Mouse (Mus musculus): ENCODE results near the gene Gm42372.

The Gm42372 gene

DNA sequence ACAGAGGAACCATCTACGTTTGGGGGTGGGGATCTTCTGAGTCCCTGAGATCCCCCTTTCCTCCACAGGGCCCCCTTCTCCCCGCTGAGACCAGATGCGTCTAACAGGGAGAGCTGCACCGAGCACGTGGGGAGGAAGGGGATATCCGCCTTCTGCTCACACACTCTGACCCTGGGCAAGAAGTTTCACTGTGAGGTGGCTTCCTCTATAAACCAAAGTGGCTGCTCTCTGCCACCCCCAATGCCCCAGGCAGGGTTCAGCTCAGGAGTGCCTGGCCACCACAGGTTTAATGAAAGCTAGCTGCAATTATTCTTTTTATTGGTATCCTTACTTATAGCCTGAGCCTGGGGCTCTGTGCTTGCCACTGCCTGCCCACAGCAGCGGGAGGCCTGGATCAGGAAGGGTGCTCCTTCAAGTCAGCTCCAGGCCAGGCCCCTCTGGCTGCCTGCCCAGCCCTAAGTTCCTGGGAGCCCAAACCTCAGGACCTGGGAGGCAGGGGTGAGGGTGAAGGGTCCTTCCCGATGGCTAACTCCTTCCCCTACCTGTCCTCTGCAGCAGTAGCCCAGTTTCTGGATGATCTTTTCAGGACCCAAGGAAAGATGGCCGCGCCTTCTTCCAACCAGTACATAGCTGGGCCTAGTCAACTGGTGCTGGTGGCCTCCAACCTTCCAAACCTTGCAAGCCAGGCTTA, 42.1 kb downstream of the Gm42372 start:
- in situ Hi-C loops (cut with MboI; ENCODE audit: low pct_unique_long_range_greater_than_20kb in 1 of 2, low sequenced_read_pairs in 2 of 2, unreplicated experiment in 1 of 2): no loop called here

DNA sequence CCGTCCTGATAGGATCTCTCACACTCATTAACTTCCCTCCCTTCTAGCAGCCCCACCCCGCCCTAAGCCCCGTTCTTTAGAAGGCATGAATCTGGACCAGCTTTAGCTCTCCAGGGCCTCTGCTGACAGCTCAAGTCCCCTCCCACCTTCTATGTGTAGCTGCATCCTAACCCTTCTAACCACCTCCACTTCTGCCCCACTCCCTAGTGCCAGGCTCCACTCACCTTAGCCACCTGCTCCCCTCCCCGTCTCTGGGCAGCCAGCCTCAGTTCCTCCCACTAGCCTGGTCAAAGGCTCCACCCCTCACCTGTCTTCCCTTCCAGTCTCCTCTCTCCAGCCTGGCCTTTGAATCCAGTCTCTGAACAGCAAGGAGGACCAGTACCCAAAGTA, 42.6 kb downstream of the Gm42372 start:
- in situ Hi-C loops (cut with MboI; ENCODE audit: low pct_unique_long_range_greater_than_20kb in 1 of 2, low sequenced_read_pairs in 2 of 2, unreplicated experiment in 1 of 2): no loop called here

DNA sequence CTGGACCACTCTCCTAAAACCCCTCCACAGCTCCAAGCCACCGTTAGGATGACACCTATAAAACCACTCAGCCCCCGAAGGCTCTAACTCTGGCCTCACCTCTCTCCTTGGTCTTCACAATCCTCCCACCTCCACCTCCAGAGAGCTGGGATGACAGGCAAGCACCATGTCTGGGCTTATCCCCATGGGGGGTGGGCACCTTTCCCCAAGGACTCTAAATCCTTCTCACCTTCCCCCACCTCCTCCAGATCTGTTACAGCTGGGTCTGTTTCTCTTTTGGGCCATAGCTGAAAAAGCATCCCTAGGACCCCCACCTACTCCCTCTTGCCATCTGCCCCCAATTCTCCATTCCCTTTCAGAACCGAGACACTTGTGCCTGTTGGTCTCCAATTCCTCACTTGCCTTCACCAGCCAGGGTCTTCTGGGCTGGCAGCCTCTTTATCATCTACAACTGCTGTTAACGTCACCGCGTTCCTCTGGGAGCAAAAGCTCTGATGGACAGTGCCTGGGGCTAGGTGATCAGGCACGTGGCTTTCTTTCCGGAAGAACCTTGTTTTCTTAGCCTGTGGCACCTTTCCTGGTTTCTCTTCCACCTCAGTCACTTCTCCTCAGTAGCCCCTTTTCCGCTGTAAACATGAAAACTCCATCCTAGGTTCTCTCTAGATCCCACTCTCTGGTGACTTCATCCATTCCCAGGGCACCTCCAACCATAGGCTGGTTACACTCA, 43.2 kb downstream of the Gm42372 start:
- in situ Hi-C loops (cut with MboI; ENCODE audit: low pct_unique_long_range_greater_than_20kb in 1 of 2, low sequenced_read_pairs in 2 of 2, unreplicated experiment in 1 of 2): no loop called here

DNA sequence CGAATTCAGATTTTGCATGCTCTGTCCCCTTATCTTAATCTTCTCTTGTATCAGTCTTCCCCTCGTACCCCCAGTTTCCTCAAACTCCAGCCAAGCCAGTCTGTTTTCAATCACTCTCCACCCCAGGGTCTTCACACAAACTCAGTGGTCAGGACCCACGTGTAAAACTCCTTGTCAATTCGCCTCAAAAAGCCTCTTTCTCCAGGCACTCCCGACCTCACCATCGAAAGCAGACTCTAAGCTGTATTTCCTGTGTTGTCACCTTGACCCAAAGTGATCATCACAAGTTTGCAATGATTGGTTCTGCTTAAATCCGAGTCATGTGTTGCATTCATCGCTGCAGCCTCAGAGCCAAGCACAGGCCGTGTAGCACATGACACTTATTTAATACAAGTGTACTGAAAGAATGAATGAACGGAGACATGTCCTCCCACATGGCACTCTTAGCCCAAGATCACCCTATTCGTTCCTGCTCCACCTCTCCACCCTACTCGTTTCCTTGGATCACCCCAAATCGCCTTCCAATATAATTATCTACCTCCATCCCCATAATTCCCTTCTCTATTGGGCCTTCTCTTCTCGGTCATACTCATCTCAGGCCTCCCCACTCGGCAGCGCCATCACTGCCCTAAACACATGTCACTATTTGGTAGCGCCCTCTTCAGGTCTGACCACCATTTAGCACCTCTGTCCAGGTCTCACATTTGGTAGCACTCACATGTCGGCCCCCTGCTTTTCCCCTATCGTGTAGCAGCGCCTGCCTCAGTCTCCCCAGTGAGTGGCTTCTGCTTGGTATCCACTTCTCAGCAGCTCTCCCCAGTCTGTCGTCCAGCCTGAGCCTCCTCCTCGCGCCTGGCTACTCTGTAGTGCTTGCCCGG, 44.1 kb downstream of the Gm42372 start:
- in situ Hi-C loops (cut with MboI; ENCODE audit: low pct_unique_long_range_greater_than_20kb in 1 of 2, low sequenced_read_pairs in 2 of 2, unreplicated experiment in 1 of 2): no loop called here

GRCm38 (mm10) chr7:17027588-17028343, 44.9 kb downstream of the Gm42372 start, which contains the start of gene Ppp5c:
Ppp5c (minus strand) TSS chr7:17027924.
- in situ Hi-C loops (cut with MboI; ENCODE audit: low pct_unique_long_range_greater_than_20kb in 1 of 2, low sequenced_read_pairs in 2 of 2, unreplicated experiment in 1 of 2): no loop called here

DNA sequence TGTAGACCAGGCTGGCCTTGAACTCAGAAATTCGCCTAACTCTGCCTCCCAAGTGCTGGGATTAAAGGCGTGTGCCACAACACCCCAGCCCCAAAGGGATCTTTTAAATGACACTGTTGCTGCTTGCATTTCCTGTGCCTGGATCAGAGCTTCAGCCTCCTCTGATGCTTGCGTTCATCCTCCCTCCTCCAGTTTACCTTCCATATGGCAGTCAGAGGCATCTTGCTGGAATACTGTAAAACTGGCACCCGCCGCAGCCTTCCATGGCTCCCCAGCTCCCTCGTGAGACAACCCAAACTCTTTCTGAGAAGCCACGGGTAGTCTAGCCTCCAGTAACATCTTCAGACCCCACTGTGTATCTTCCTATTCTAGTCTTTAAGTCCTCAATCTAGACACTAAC, 46.0 kb downstream of the Gm42372 start:
- in situ Hi-C loops (cut with MboI; ENCODE audit: low pct_unique_long_range_greater_than_20kb in 1 of 2, low sequenced_read_pairs in 2 of 2, unreplicated experiment in 1 of 2): no loop called here

- in situ Hi-C loops (cut with MboI; ENCODE audit: low pct_unique_long_range_greater_than_20kb in 1 of 2, low sequenced_read_pairs in 2 of 2, unreplicated experiment in 1 of 2): no loop called here
Observed at GRCm38 (mm10) chr7:17030239-17030638, 47.4 kb downstream of the Gm42372 start.
